Mouse (Mus musculus): ENCODE results near the gene Ssx2ip. TPM values are rescaled to one million over a fixed set of nuclear protein-coding genes. Genes with fewer than 3 reads are reported as not detected.

Gene Ssx2ip
- polyA plus RNA-seq, 1 experiment from 2014 or later: 31.0 TPM

DNA sequence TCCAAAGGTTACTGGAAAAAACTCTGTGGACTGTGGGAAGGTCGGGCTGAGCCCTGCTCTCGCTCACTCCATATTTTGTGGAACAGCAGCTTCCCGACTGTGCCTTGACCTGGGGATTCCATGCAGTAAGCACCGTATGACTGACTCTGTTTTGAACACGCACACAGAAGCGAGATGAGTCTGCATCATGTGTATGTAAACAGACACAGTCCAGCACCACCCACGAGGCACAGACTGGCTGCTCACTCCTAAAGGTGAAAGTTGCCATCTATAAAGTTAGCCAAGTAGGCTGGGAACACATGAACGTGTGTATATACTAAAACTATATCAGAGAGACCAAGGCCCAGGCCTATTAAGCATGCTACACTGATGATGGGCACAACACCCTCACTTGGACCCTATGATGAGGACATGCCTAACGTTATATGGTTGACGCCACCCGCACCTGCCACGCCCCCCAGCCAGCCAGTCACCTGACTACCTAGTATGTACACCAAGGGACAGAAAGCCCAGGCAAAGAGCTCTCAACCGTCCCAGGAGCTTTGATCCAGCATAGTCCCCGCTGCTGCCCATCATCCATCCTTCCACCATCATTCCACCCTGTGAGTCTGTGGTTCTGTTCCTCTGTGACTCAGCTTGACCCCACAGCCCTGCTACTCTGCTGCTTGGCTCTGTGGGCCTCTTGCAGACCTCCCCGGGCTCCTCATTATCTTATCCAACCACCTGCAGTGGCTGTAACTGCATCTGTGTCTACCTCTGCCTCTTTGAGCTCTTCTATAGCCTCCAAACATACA lies 27.9 kb upstream of the Ssx2ip start:
- WGBS: 85% methylated on average over 15 of the region's 15 CpGs
- peaks cover 5% of the 10 kb centered on the region; the same call in 1 of the 2 replicates for H3K27me3 ChIP-seq (ENCODE audit: control insufficient read depth, insufficient read depth, low read length)
- H3K4me1 ChIP-seq (ENCODE audit: control insufficient read depth, insufficient read depth, low read length): peaks cover 8% of the 10 kb centered on the region

DNA sequence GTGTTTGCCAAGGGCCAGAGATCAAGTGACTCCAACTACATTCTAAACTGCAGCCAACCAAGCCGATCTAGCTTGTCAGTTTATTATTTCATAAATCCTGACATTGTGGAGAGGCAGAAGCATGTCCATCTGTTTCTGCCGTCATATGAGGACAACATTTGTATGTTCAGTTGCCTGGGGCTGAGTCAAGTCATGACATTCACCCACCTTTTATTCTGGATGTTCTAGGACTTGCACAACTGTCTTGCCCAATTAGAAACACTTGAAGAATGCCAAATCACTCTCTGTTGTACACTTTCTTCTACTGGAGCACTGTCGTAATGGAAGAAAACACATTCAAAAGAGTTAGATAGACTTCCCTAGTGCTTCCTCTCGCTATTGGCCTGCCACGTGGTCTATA lies 27.2 kb upstream of the Ssx2ip start:
- DNase-seq (ENCODE audit: low spot score, missing footprints) (no peak), ATAC-seq (ENCODE audit: low FRiP score) (no peak)
- Histone ChIP-seq H3K9me3 (ENCODE audit: control insufficient read depth, low read length) (no peaks in the 10 kb centered on the region), H3K27ac (ENCODE audit: low read depth, low read length) (no peak overlapping the region), H3K4me3 (ENCODE audit: low read depth, low read length) (no peak overlapping the region), H3K36me3 (ENCODE audit: control insufficient read depth, insufficient read depth, low read length) (no peaks in the 10 kb centered on the region), H3K9ac (ENCODE audit: low read length) (no peak overlapping the region), H3K4me1 (ENCODE audit: control insufficient read depth, insufficient read depth, low read length) (peaks cover 8% of the 10 kb centered on the region), H3K4me2 (no peak overlapping the region), H3K27me3 (ENCODE audit: control insufficient read depth, insufficient read depth, low read length) (peaks cover 5% of the 10 kb centered on the region; the same call in 1 of the 2 replicates)
- 89% methylated on average over 5 of the region's 5 CpGs for WGBS

More for the DNA sequence above, 27.9 kb upstream of the Ssx2ip start:
- no peak overlapping the region for H3K4me2 ChIP-seq
- no peak overlapping the region for H3K27ac ChIP-seq (ENCODE audit: low read depth, low read length)
- H3K9me3 ChIP-seq (ENCODE audit: control insufficient read depth, low read length): no peaks in the 10 kb centered on the region
- DNase-seq (ENCODE audit: low spot score, missing footprints) (no peak), ATAC-seq (ENCODE audit: low FRiP score) (no peak)
- H3K4me3 ChIP-seq (ENCODE audit: low read depth, low read length): no peak overlapping the region
- H3K36me3 ChIP-seq (ENCODE audit: control insufficient read depth, insufficient read depth, low read length): no peaks in the 10 kb centered on the region
- H3K9ac ChIP-seq (ENCODE audit: low read length): no peak overlapping the region

- ATAC-seq (ENCODE audit: low FRiP score) (no peak), DNase-seq (ENCODE audit: low spot score, missing footprints) (no peak)
- Histone ChIP-seq H3K9me3 (ENCODE audit: control insufficient read depth, low read length) (no peaks in the 10 kb centered on the region), H3K27ac (ENCODE audit: low read depth, low read length) (no peak overlapping the region), H3K27me3 (ENCODE audit: control insufficient read depth, insufficient read depth, low read length) (peaks cover 5% of the 10 kb centered on the region; the same call in 1 of the 2 replicates), H3K4me1 (ENCODE audit: control insufficient read depth, insufficient read depth, low read length) (peaks cover 8% of the 10 kb centered on the region), H3K4me2 (no peak overlapping the region), H3K9ac (ENCODE audit: low read length) (no peak overlapping the region), H3K36me3 (ENCODE audit: control insufficient read depth, insufficient read depth, low read length) (no peaks in the 10 kb centered on the region), H3K4me3 (ENCODE audit: low read depth, low read length) (no peak overlapping the region)
- 86% methylated on average over 8 of the region's 8 CpGs for WGBS
Measured at GRCm38 (mm10) chr3:146378753-146379152, 25.7 kb upstream of the Ssx2ip start.

DNA sequence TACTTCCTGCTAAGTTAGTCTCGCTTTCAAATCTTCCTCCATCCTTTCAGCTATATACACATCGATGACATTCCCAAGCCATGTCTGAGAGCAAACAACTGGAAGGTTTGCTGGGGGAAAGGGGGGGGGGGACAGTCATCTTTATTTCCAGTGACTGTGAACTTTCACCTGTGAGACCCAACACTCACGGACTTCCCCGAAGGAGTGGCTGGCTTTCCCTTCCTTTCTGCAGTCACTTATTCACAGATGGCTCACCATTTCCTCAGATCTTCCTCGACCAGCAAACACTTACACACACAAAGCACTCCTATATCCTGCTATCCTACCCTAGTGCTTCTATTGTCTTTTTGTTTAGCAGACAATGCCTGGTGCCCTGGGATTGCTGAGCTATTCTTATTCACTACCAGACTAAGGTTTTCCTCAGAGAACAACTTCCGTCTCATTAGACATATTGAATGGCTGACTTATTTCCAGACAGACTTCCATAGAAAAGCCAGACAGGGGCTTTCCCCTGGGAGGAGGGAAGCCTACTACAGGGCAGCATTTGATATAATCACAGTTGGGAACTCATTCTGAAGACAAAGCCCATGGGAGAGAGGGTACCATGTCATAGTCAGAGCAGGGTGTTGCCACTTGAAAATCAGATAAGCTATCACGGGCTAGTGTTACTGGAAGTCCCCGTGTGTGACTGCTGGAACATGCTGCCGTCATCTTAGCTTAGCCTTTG lies 24.5 kb upstream of the Ssx2ip start:
- ATAC-seq (ENCODE audit: low FRiP score): peak; percentile 86
- Histone ChIP-seq H3K27me3 (ENCODE audit: control insufficient read depth, insufficient read depth, low read length) (peaks cover 5% of the 10 kb centered on the region; the same call in 1 of the 2 replicates), H3K27ac (ENCODE audit: low read depth, low read length) (no peak overlapping the region; the same call in 1 of the 2 replicates), H3K9me3 (ENCODE audit: control insufficient read depth, low read length) (no peaks in the 10 kb centered on the region), H3K4me2 (no peak overlapping the region), H3K9ac (ENCODE audit: low read length) (no peak overlapping the region), H3K36me3 (ENCODE audit: control insufficient read depth, insufficient read depth, low read length) (no peaks in the 10 kb centered on the region), H3K4me1 (ENCODE audit: control insufficient read depth, insufficient read depth, low read length) (peaks cover 8% of the 10 kb centered on the region), H3K4me3 (ENCODE audit: low read depth, low read length) (no peak overlapping the region)
- WGBS: 34% methylated on average over 9 of the region's 9 CpGs
- peak; percentile 90 for DNase-seq (ENCODE audit: low spot score, missing footprints)

DNA sequence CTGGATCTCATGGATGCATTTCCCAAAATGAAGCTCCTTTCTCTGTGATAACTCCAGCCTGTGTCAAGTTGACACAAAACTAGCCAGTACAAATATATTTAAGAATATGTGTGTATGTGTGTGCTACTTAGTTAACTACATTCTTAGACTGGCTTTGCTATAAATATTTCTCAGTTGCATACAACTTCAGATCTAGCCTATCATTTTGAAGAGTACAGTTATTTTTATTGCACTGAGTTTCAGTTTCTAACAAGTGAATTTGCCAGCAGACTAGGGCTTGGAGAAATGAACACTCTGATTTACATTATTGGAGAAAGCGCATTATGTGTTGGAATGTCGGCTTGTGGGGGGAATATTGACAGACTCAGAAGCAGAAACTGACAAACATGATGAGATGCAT lies 23.6 kb upstream of the Ssx2ip start:
- WGBS: 91% methylated on average over 2 of the region's 2 CpGs
- peaks cover 5% of the 10 kb centered on the region; the same call in 1 of the 2 replicates for H3K27me3 ChIP-seq (ENCODE audit: control insufficient read depth, insufficient read depth, low read length)
- ATAC-seq (ENCODE audit: low FRiP score): no peak
- no peak for DNase-seq (ENCODE audit: low spot score, missing footprints)
- H3K27ac ChIP-seq (ENCODE audit: low read depth, low read length): no peak overlapping the region
- no peaks in the 10 kb centered on the region for H3K36me3 ChIP-seq (ENCODE audit: control insufficient read depth, insufficient read depth, low read length)
- peaks cover 4% of the 10 kb centered on the region for H3K4me1 ChIP-seq (ENCODE audit: control insufficient read depth, insufficient read depth, low read length)
- H3K9ac ChIP-seq (ENCODE audit: low read length): no peak overlapping the region
- H3K4me3 ChIP-seq (ENCODE audit: low read depth, low read length): no peak overlapping the region
- H3K9me3 ChIP-seq (ENCODE audit: control insufficient read depth, low read length): no peaks in the 10 kb centered on the region
- no peak overlapping the region for H3K4me2 ChIP-seq

DNA sequence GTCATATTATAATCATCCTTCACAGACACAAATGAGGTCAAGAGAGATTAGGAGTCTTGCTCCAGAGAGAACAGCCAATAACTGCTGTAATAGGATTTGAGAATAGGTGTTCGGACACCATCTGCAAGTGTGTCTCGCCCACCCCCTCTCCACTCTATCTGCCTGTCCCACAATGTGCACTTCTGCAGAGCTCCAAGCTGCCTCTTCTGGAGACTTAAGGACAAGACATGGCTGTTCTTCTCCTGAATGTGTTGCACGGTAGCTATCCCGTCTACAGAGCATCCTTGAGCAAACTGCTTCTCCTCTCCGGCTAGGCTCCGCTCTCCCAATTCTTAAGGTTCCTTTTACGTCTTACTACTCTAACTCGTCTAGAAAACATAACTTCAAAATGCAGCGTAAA lies 23.0 kb upstream of the Ssx2ip start:
- no peak overlapping the region for H3K27ac ChIP-seq (ENCODE audit: low read depth, low read length)
- H3K9me3 ChIP-seq (ENCODE audit: control insufficient read depth, low read length): no peaks in the 10 kb centered on the region
- no peaks in the 10 kb centered on the region for H3K36me3 ChIP-seq (ENCODE audit: control insufficient read depth, insufficient read depth, low read length)
- no peak for DNase-seq (ENCODE audit: low spot score, missing footprints)
- H3K4me2 ChIP-seq: no peak overlapping the region
- H3K4me3 ChIP-seq (ENCODE audit: low read depth, low read length): no peak overlapping the region
- WGBS: 92% methylated on average over 9 of the region's 9 CpGs
- peaks cover 4% of the 10 kb centered on the region for H3K4me1 ChIP-seq (ENCODE audit: control insufficient read depth, insufficient read depth, low read length)
- H3K9ac ChIP-seq (ENCODE audit: low read length): no peak overlapping the region
- ATAC-seq (ENCODE audit: low FRiP score): no peak
- peaks cover 5% of the 10 kb centered on the region; the same call in 1 of the 2 replicates for H3K27me3 ChIP-seq (ENCODE audit: control insufficient read depth, insufficient read depth, low read length)

GRCm38 (mm10) chr3:146386800-146387199 lies 17.6 kb upstream of the Ssx2ip start:
- ATAC-seq (ENCODE audit: low FRiP score): no peak
- WGBS: 73% methylated on average over 3 of the region's 3 CpGs
- H3K27ac ChIP-seq (ENCODE audit: low read depth, low read length): no peak overlapping the region

DNA sequence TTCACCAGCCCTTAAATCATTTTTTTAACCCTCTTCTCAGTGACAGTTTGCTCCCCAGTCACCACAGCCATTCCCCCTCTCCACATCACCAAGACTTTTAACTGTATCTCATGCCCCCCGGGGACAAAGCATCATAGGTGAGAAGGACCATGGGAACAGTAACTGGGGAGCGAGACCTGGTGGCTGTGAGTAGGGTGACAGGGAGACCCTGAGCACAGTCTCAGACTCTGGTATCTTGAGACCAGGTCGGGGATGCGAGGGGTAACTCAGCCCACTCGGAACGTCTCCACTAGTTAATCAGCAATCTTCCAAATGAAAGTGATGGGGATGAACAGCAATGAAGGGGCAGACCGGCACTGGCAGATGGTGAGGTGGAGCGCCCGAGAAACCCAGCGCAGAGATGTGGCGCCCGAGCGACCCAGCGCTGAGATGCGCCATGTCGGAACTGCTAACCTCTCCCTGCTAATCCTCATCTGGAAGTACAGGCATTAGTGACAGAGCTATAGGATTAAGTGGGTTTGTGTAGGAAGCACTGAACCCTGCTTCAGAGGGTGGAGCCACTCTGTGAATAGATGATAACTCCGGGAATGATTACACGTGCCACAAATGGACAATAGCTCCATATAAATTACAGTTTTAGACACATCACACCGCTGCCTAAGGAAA lies 11.7 kb upstream of the Ssx2ip start:
- WGBS: 71% methylated on average over 19 of the region's 19 CpGs
- DNase-seq (ENCODE audit: low spot score, missing footprints) (no peak), ATAC-seq (ENCODE audit: low FRiP score) (peak; percentile 57; the same call in 1 of the 2 replicates)
- Histone ChIP-seq H3K4me2 (no peak overlapping the region; the same call in 1 of the 2 replicates), H3K4me3 (ENCODE audit: low read depth, low read length) (no peak overlapping the region), H3K27ac (ENCODE audit: low read depth, low read length) (no peak overlapping the region), H3K36me3 (ENCODE audit: control insufficient read depth, insufficient read depth, low read length) (no peaks in the 10 kb centered on the region), H3K9me3 (ENCODE audit: control insufficient read depth, low read length) (no peaks in the 10 kb centered on the region), H3K4me1 (ENCODE audit: control insufficient read depth, insufficient read depth, low read length) (0 out of 2 replicates have a peak, but pooled peaks cover 3% of the 10 kb centered on the region), H3K9ac (ENCODE audit: low read length) (no peak overlapping the region), H3K27me3 (ENCODE audit: control insufficient read depth, insufficient read depth, low read length) (no peaks in the 10 kb centered on the region)

More at GRCm38 (mm10) chr3:146386800-146387199, 17.6 kb upstream of the Ssx2ip start:
- H3K4me3 ChIP-seq (ENCODE audit: low read depth, low read length): no peak overlapping the region
- H3K4me2 ChIP-seq: no peak overlapping the region
- H3K27me3 ChIP-seq (ENCODE audit: control insufficient read depth, insufficient read depth, low read length): no peaks in the 10 kb centered on the region
- H3K36me3 ChIP-seq (ENCODE audit: control insufficient read depth, insufficient read depth, low read length): no peaks in the 10 kb centered on the region
- H3K9me3 ChIP-seq (ENCODE audit: control insufficient read depth, low read length): no peaks in the 10 kb centered on the region
- no peak overlapping the region for H3K9ac ChIP-seq (ENCODE audit: low read length)
- DNase-seq (ENCODE audit: low spot score, missing footprints): no peak
- no peaks in the 10 kb centered on the region for H3K4me1 ChIP-seq (ENCODE audit: control insufficient read depth, insufficient read depth, low read length)
